Mouse (Mus musculus) adrenal gland, adult 2 months (tissue): ENCODE results near the gene Ptpa. TPM values are rescaled to one million over a fixed set of nuclear protein-coding genes. Genes with fewer than 3 reads are reported as not detected.
A peak's percentile ranks its signal among the peaks of the same experiment; 100 is the strongest.
"Not testable (repeated sequence)": the region's sequence is repeated elsewhere in the genome, so short reads cannot be mapped to it uniquely, and the experiment has no call there.

Source experiments
- DNase-seq: peaks from one replicate; pipeline ENCODE4 v3.0.0; 2021
- polyA plus RNA-seq: library from polyadenylated mRNA; depleted of rRNA; stranded (reverse); fragments of >200 nt; gene quantifications from 2 replicates; pipeline ENCODE4 v1.2.3, GENCODE M21; 2012
- total RNA-seq, 2 experiments: library from RNA; stranded (reverse); gene quantifications; 2 replicates each; pipeline ENCODE4 v1.2.3; 2021

Ptpa gene
- total and polyA plus RNA-seq, 3 experiments, result 124 to 242 (median 147) TPM

DNA sequence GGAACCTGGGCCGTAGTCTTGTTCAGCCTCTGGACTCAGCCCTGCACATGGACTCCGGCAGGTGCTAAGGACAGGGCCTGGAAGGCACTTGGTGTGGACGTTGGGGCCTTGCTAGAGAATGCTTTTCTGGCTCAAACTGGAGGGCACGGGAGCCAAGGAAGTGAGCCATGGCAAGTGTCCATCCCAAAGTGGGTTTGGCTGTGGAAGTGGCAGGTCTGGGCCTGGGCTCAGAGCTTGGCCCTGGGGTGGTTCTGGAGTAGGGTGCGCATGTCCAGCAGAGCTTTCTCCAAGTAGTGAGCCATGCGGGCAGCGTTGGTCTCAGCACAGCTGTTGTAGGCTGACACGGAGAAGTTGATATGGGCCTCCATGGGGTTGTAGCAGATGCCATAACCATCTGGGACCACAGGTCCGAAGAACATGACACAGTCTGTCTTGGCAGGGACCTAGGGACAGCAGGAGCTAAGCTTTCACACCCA is 13.4 kb upstream of the Ptpa start:
- no peak for DNase-seq

DNA sequence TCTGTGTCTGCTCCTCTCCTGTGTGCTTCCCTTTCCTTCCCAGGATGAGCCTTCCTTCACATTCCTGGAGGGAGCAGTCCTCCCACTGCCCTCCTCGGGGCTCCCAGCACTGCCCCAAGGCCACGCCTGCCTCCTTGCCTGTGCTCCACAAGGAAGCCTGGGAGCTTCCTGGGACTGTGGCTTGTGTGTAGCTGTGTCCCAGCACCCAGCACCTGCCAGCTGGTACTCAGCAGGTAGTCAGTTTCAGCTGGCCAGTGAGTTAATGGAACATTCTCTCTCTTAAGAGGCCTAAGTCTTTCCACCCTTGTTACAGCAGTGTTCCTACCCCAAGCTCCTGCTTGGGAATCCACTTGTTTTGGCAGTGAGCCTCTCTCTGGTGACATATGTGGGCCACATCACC is 13.0 kb upstream of the Ptpa start:
- no peak for DNase-seq

DNA sequence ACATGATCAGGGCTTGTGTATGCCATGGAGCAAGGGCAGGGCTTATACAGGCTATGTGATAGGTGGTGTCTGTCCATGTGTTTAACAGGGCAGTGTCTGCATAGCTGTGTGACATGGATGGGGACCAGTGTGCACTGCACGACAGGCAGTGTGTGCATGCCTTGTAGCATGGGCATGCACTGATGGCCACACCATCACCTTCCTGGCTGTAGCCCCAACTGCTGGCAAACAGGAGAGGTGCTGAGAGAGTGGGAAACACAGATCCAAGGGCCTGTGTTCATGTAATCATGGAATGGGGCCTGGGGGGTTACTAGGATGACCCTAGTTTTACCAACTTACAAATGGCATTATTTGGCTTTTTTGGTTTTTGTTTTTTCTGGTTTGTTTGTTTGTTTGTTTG is 12.0 kb upstream of the Ptpa start:
- DNase-seq, result no peak

DNA sequence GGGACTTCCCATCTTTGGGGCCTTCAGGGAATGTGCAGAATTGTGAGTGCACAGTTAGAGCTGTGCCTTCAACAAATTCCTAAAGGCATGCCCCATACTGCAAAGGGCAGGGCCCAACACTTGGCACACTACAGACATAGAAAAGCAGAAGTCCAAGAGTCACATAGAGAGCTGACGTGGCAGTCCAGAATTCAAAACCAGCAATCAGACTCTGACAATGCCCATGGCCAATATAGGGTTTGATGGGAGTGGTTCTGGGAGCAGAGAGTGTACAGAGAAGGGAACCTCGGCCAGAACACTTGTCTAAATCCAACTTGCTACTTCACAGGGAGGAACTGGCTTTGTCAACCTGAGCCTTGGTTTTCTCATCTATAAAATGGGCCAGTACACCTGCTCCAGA is 8.6 kb upstream of the Ptpa start:
- no peak for DNase-seq

DNA sequence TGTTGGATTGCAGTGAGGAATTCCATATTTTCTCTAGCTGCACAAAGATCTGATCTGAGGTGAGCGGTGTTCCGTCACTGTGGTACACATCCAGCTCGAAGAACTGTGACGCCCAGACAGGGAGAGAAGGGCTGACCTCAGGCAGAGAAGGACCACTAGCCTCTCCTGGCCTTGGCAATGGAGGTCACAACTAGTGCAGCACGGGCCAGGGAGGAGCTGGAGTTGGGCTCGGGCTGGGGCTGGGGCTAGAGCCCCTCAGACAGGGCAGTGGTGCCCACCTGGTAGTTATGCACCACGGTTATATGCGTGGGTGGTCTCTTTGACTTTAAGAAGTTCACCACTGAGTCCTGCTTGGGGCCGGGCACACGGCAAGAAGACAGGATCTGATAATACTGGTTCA is 8.1 kb upstream of the Ptpa start:
- DNase-seq, result no peak

DNA sequence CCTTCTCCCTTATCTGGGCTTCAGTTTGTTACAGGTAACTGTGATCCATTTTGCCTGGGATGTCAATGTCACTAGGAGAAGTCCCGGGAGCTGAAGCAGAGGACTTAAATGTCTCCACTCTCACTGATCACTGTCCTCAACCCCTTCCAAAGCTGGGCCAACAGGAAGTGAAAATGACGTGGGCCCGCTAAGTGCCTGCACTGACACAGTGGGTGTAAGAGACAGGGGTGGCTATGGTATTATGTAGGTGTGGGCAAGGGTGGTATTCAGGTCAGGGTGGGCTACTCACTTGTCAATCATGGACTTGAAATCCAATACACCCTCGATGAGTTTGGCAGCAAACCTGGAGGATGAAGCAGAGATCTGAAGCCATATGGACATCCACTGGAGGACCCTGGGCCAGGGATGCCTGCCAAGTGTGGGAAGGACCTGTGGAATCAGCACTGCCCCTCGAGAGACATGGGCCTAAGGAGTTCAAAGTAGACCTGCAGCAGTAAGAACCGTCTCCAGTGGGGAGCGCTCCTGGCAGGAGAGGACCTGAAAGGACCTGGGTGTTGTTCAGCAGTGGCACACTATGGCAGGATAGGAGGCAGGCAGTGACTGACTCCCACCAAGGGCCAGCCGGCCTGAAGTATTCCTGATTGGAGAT is 7.3 kb upstream of the Ptpa start:
- no peak for DNase-seq

DNA sequence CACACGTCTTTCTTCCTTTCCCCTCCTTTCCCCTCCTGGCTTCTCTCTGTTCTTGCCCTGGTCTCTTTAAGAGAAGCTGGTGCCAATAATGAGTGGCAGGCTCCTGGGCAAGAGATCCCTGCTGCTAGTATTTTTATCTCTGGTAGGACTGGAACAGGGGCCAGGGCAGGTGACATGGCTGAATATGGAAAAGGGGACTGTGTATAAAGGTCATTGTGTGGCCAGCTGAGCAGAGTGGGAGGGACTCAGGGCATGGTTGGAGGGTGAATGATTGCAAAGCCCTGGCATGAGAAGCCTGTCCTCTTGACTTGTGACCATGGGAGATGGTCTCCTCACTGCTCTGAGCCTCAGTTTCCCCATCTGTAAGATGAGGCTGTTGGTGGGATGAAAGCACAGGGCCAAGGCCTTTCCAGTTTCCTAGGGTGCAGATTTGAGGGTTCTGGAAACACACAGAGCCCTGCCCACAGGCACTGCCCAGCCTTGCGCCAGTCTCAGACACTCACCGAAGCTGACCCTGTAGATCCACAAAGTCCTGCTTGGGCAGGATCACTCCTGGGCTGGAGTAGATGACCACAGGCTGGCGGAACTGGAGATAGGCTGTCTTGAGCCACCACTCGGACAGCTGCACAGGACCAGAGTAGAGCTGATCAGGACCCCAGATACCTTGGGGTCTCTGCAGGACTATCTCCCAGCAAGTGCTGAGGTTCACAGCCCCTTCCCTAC is 6.2 kb upstream of the Ptpa start:
- DNase-seq, result peak; percentile 59

DNA sequence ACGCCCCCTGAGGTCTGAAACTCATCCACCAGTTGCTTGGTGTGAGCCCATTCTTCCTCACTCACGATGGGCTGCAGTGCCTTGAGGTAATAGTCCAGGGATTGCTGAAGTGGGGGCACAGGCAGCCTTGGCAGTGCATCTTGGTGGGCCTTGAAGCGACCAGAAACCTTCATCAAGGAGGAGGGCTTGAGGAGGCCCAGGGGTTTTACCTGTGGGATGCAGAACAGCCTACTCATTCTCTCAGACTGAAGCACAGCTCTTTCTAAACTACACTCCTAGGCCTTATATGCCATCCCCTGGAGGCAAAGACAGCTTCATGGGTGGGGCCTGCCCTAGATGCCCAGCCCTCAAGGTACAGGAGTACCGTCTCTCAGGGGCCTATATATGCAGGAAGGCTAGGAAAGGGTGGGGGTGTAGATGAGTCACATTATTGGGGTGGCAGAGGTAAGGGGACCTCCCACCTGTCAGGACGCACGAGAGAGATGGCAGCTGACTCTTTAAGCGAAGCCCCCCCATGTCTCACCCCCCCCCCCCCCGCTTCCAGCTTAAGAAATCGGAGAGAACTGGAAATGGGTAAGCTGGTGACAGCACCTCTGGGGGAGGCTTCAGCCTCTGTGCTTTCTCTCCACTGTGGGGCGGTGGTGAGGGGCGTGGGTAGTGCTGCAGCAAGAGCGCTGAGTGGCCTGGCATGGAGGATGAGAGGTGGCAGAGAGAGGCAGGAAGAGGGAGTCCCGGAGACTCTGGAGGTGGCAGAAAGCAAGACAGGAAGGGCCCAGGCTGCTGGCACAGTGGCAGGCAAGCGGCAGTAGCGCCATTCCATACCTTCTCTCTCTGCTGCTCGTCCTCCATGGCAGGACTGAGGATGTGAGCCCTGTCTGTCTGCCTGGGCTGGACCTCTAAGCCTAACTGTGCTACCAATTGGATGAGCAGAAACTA is 2.5 kb upstream of the Ptpa start:
- DNase-seq, result no peak

DNA sequence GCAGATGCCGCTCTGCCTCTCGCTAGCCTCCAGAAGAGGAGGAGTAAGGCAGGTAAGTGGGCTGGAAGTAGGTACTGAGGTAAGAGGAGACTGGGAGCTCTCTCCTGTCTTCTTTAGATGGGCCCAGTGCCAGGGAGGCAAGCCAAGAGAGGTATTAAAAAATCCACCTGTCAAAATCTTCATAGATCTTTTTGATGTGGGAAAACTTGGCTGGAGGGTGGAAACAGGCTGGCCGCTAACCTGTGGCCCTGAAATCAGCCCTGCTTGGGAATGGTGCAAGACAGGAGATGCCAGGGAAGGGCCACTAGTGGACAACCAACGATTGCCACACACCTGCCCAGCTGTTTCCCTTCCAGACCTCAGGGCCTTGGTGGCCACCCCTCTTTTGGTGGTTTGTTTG is 1.7 kb upstream of the Ptpa start:
- peak; percentile 48 for DNase-seq

DNA sequence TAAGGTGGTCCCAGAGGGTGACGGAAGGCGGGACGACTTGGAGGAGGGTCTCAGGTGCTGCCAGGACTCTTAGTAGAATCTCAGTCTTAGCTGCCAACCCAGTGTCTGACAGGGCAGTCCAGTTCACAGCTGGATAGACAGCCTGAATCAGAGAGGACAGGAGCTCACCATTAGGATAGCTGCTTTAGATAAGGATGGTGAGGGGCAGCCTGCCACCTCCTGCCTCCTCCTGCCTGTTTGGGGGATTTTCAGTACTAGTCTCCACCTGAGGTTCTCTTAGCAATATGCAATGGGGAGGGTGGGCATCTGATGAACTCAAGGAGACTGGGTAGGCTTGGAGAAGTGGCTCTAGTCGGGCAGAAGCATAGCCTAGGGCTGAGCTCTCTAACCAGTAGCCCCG is 1.2 kb upstream of the Ptpa start:
- DNase-seq, result no peak

DNA sequence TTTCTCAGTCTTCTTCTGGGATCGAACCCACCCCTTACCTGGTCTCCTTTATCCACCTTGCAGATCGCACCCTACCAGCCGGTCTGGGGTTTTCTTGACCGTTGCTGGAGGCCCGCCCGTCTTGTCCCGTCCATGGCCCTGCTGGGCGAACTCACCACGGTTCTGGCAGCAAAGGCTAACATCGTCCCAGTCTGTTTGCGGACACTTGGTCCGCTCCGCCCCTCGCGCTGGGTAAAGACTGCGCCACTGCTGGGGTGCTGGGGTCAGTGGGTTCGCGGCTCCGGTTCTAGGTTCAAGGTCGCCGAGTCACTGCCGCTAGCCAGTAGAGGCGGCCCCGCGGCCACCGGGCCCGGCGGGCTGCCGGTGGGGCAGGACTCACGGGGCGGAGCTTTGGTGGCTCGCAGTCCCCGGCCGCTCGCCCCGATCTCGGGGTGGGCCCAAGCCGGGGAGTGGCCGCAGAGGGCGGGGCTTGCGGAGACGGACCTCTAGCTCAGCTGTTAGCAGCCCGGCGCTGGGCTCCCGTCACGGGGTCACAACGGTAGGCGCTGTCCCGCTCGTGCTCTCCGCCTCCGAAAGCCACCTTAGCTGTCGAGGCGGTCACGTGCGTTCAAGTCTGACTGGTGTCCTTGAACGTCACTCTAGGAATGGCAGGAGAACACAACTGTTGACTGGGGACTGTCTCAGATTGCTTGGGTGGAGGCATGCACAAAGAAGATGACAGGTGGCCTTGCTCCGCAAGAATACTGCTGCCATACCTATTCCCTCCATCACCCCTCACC is 493 bp upstream of the Ptpa start, which contains the start of gene Crat:
TSS of gene Crat (minus strand) at position 657 of the 779 bp plus-strand sequence.
- peak; percentile 97 for DNase-seq

DNA sequence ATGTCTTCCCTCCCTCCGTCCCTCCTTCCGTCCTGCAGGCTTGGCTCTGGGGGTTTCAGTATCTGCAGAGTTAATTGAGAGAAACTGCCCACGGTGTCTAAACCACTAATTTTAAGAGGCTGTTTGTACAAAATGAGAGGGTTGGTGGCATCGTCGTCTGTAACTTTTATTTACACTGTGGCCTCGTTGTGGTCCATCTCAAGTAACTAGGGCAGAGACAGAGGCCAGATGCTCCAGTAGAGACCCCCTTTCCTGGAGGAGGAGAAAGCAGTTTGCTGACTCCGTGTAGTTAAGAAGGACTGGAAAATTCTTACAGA is 768 bp downstream of the Ptpa start:
- DNase-seq, result no peak

DNA sequence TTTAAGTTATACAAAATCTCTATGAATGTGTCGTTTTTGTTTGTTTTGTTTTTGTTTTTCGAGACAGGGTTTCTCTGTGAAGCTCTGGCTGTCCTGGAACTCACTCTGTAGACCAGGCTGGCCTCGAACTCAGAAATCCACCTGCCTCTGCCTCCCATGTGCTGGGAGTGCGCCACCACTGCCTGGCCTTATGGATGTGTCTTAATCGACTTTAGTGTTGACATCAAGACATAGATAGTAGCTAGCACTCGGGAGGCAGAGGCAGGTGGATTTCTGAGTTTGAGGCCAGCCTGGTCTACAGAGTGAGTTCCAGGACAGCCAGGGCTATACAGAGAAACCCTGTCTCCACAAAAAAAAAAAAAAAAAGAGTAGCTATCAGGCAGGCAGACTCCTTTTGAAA is 1.3 kb downstream of the Ptpa start:
- DNase-seq, result not testable (repeated sequence)

DNA sequence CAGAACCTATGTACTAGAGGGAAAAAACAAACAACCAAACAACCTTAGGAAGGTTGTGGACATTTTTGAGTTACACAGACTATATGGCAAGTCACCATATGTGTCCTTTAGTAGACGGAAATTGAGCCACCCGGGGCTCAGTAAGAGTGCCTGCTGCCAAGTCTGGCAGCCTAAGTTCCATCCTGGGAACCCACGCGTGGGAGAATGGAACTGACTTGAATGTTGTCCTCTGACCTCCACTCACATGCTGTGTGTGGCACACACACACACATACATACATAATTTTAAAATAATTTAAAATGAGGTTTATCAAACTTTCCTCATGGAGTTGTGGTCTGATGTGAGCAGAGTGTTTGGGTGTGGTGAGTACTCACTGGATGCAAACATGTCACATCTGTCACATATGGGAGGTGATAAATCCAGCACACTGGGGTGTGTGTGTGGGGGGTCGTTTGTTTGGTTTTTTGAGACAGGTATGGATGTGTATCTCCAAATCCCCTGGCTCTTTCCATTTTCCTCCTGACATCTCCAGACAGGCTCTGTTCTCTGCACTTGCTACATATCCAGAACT is 1.8 kb downstream of the Ptpa start:
- no peak for DNase-seq

DNA sequence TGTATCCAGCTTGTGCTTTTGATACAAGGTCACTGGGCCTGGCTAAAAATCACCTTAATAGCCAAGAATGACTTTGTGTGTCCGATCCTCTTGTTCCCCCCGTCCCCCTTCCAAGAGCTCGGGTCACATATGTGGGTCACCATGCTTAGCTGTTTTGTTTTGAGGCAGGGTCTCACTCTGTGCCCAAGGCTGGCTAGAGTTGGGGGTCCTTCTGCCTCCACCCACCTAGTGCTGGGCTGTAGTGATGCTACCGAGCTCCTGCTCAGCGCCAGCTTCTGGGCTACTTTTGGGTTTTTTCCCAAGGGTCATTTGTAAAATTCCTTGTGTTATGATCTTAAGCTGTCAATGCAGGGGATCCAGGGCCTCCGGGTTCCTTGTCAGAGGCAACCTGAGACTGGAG is 2.4 kb downstream of the Ptpa start:
- DNase-seq, result no peak

DNA sequence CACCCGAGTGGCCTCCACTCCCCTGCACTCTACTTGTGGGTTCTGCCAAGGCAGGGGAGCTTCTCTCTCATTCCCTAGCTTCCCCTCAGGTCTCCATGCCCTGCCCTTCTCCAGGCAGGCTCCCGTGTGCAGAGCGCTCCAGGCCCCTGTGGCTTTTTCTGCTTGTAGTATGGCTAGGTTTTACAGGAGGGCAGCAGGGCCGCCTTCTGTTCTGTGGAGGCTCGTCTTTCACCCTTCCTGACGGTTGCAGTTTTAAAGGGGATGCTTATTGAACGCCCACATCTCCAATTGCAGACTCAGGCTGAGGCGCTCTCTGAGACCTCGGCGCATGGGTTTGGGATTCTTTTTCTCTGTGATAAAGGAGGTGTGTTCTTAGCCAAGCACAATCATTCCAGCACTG is 3.3 kb downstream of the Ptpa start:
- no peak for DNase-seq

DNA sequence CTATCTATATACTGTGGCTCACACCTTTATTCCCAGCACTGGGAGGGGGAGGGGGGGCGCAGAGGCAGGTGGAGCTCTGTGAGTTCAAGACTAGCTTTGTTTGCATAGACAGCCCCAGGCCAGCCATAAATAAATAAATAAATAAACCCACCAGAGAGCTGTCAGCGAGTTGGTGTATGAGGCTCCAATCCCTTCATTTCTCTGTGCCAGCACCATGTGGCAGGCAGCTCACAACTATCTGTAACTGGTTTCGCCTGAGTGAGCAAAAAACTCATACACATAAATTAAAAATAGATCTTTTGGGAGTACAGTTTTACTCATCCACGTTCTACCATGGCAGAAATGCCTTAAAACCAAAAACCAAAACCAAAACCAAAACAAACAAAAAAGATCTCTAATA is 5.6 kb downstream of the Ptpa start:
- DNase-seq, result no peak

DNA sequence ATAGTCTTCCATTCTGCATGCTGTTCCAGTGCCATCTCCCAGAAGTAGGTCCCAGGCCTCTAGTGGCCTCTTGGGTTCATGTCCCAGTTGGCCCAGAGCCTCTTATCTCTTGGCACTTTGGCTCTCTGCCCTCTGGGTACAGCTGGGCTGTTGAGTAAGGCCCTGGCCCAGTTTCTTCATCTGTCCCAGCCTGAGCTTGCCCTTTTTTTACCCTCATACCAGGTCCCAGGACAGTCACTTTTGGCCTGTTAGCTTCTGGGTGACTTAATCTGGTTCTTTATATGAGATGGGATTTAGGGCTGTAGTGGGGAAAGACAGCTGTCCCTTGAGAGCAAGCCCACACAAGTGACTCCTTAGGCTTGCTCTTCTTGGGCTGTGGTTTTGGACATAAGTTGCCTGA is 13.3 kb downstream of the Ptpa start:
- DNase-seq, result peak; percentile 92

DNA sequence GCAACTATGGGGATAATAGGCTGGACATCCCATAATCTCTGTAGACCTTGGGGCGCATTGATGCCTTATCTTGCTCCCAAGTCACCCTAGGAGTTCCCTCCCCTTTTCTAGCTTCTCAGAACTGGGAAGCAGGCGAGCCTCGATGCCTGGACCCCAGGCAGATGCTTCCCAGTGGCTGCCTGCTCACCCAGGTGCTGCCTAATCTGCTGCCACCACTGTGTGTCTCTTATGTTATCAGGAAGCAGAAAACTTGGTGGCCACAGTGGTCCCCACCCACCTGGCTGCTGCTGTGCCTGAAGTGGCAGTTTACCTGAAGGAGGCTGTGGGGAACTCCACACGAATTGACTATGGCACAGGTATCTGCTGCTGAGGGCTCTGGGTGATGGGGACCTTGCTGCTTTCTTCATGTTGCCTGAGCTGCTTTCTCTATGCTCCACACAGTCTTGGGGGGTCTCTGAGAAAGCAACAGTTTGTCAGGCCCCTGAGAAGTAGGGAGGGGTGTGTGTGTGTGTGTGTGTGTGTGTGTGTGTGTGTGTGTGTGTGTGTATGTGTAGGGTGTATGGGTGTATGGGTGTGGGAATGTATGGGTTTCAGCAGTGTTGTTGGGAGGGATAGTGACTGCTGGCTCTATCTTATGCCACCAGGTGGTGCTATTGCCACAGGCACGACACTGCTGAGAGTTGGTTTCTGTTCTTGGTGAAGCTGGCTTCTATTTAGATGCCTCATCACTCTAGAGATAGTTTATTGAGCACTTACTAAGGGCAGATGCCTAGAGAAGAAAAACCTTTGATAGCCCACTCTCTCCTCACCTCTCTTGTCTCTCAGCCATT is 19.7 kb downstream of the Ptpa start:
- peak; percentile 79 for DNase-seq

DNA sequence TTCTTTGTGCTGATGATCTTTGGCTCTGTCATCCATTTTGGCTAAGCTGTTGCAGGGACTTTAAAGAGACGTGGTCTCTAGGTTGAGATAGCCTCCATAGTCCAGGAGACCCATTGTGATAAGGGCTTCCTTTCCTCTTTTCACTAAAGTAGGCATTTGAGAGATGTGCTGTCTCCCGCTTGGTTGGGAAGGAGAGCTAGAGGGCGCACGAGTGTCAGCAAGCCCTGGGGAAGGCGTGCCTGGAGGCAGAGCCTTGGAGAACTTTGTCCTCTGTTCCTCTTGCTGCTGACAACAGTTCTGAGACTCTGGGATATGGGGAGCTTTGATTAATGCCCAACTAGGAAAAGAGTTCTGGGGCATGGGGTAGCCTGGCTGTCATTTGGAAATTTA is 20.3 kb downstream of the Ptpa start:
- peak; percentile 57 for DNase-seq

DNA sequence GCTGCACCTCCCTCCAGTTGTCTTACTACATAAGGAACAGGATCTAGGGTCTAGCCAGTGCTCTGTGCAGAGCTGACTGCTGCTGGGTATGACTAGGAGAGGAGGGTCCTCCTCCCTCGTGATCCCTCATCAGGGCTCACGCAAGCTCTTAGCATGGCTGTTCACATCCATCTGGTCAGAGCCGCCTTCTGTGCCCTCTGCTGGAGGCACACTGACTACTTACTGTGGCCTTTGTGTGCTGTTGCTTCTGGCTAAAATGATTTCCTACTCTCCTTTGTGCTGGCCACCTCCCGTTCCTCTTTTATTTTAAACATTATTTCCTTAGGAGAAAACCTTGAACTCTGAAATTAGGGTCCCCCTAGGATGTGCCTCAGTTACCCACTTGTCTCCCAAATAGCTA is 21.0 kb downstream of the Ptpa start:
- no peak for DNase-seq
